ENCODE assay signal across 8 mouse cellular contexts in the genomic region with DNA sequence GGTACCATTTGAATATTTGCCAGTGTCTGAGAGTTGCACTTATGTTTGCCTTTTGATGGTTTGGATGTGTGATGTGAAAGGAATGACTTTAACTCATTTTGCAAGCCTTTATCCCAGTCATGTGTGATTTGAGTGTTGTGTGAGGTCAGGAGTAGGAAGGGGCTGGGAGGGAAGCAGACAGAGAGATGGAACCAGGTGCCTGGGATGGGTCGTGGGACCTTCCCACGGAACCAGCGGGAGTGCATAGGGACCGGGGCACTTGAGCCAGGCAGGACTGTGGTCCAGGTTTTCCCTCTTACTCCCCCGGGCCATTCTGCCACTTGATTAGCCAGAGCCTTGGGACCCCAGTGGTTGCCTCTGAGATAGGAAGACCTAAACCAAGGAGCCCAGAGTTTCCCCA. TPM values are rescaled to one million over a fixed set of nuclear protein-coding genes. Genes with fewer than 3 reads are reported as not detected.
DNase-seq lines count a peak whose midpoint lies in the region; ATAC-seq lines count a peak whose summit lies in the region.

No protein-coding gene starts in this region.

- peak overlapping the region; percentile 68; the same call in 1 of the 2 replicates for H3K27ac ChIP-seq in lung, embryonic 16.5 days (ENCODE audit: low read length)
- H3K27ac ChIP-seq in hindbrain, embryonic 12.5 days = peak overlapping the region; percentile 97; the same call in 1 of the 2 replicates
- peak overlapping the region; percentile 97; the same call in 1 of the 2 replicates for H3K27ac ChIP-seq in midbrain, embryonic 13.5 days

- peak overlapping the region; percentile 59 for H3K4me2 ChIP-seq in lung, embryonic 16.5 days (ENCODE audit: low read depth, low read length)
- H3K4me2 ChIP-seq in hindbrain, embryonic 12.5 days (replicated peaks) = peak overlapping the region; percentile 56
- peak overlapping the region; percentile 64 for H3K4me2 ChIP-seq in midbrain, embryonic 13.5 days (replicated peaks)

- H3K27me3 ChIP-seq in lung, embryonic 16.5 days (ENCODE audit: control insufficient read depth, insufficient read depth, low read depth, low read length) = no peaks in the 10 kb centered on the region; the same call in none of the 2 replicates
- H3K27me3 ChIP-seq in hindbrain, embryonic 12.5 days = no peaks in the 10 kb centered on the region
- H3K27me3 ChIP-seq in midbrain, embryonic 13.5 days = peaks cover 17% of the 10 kb centered on the region; the same call in 1 of the 2 replicates

- WGBS in lung, embryonic 16.5 days = 17% methylated on average over 5 of the region's 5 CpGs
- WGBS in hindbrain, embryonic 12.5 days = 21% methylated on average over 5 of the region's 5 CpGs
- WGBS in midbrain, embryonic 13.5 days = 27% methylated on average over 5 of the region's 5 CpGs

- peak overlapping the region; percentile 63 for H3K4me3 ChIP-seq in lung, embryonic 16.5 days (ENCODE audit: low read length)
- peak overlapping the region; percentile 69 for H3K4me3 ChIP-seq in hindbrain, embryonic 12.5 days
- H3K4me3 ChIP-seq in midbrain, embryonic 13.5 days (replicated peaks) = peak overlapping the region; percentile 77

- no peaks in the 10 kb centered on the region for H3K36me3 ChIP-seq in lung, embryonic 16.5 days (ENCODE audit: control insufficient read depth, insufficient read depth, low read length)
- no peaks in the 10 kb centered on the region for H3K36me3 ChIP-seq in hindbrain, embryonic 12.5 days
- no peaks in the 10 kb centered on the region for H3K36me3 ChIP-seq in midbrain, embryonic 13.5 days

- H3K9ac ChIP-seq in lung, embryonic 16.5 days (ENCODE audit: low read length) = peak overlapping the region; percentile 63
- peak overlapping the region; percentile 87 for H3K9ac ChIP-seq in hindbrain, embryonic 12.5 days
- peak overlapping the region; percentile 92 for H3K9ac ChIP-seq in midbrain, embryonic 13.5 days (replicated peaks)

- no peak for DNase-seq in lung, postnatal 36 days
- peak; percentile 24 for DNase-seq in cerebellum, adult 8-10 months
- no peak for DNase-seq in frontal cortex, postnatal 36 days (ENCODE audit: low spot score in 2 of 2)
- no peak for DNase-seq in gastrocnemius, postnatal 4 days (ENCODE audit: low spot score in 2 of 2)

- H3K4me1 ChIP-seq in lung, embryonic 16.5 days (replicated peaks; ENCODE audit: control insufficient read depth, insufficient read depth, low read length) = peaks cover 7% of the 10 kb centered on the region
- peaks cover 15% of the 10 kb centered on the region for H3K4me1 ChIP-seq in hindbrain, embryonic 12.5 days
- H3K4me1 ChIP-seq in midbrain, embryonic 13.5 days (replicated peaks) = peaks cover 19% of the 10 kb centered on the region

- H3K9me3 ChIP-seq in lung, embryonic 16.5 days (ENCODE audit: control insufficient read depth, low read length) = no peaks in the 10 kb centered on the region
- no peaks in the 10 kb centered on the region for H3K9me3 ChIP-seq in hindbrain, embryonic 12.5 days (replicated peaks)
- no peaks in the 10 kb centered on the region for H3K9me3 ChIP-seq in midbrain, embryonic 13.5 days

- peak; percentile 41 for ATAC-seq in lung, embryonic 16.5 days (ENCODE audit: low read depth)
- peak; percentile 42 for ATAC-seq in hindbrain, embryonic 12.5 days (ENCODE audit: low FRiP score)
- ATAC-seq in midbrain, embryonic 13.5 days = peak; percentile 50
- ATAC-seq in frontal cortex, adult (ENCODE audit: low TSS enrichment) = no peak; the same call in 1 of the 2 replicates

RNA-seq across cellular contexts. Expression of a gene that starts 0.5 kb away (rescaled TPM):
- polyA plus RNA-seq in lung, embryonic 16.5 days (2015; fragmentation: Nextera tagmentation; extraction: Ambion mirVana) = 45.2 and 46.2 TPM in 2 replicates
- 51.3 and 51.7 TPM in 2 replicates for polyA plus RNA-seq in hindbrain, embryonic 12.5 days (2016; fragmentation: Nextera tagmentation; extraction: Ambion mirVana)
- polyA plus RNA-seq in midbrain, embryonic 13.5 days (2015; fragmentation: Nextera tagmentation; extraction: Ambion mirVana) = 46.5 and 47.2 TPM in 2 replicates
- total RNA-seq in gastrocnemius, postnatal 4 days (2021) = 10 to 100 TPM; 26.1 to 33.5 TPM

RNA-seq across cellular contexts. Expression of a gene that starts 8.2 kb away (rescaled TPM):
- 64.4 and 68.2 TPM in 2 replicates for polyA plus RNA-seq in lung, embryonic 16.5 days (2015; fragmentation: Nextera tagmentation; extraction: Ambion mirVana)
- polyA plus RNA-seq in hindbrain, embryonic 12.5 days (2016; fragmentation: Nextera tagmentation; extraction: Ambion mirVana) = 1,600 and 2,073 TPM in 2 replicates
- polyA plus RNA-seq in midbrain, embryonic 13.5 days (2015; fragmentation: Nextera tagmentation; extraction: Ambion mirVana) = 354 and 365 TPM in 2 replicates
- total RNA-seq in gastrocnemius, postnatal 4 days (2021) = not detected

RNA-seq across cellular contexts. Expression of a gene that starts 15.3 kb away (rescaled TPM):
- polyA plus RNA-seq in lung, embryonic 16.5 days (2015; fragmentation: Nextera tagmentation; extraction: Ambion mirVana) = 8,555 and 10,091 TPM in 2 replicates
- 2,983 and 3,718 TPM in 2 replicates for polyA plus RNA-seq in hindbrain, embryonic 12.5 days (2016; fragmentation: Nextera tagmentation; extraction: Ambion mirVana)
- polyA plus RNA-seq in midbrain, embryonic 13.5 days (2015; fragmentation: Nextera tagmentation; extraction: Ambion mirVana) = 2,311 and 2,595 TPM in 2 replicates
- total RNA-seq in gastrocnemius, postnatal 4 days (2021) = 100 to 1,000 TPM; 293 to 605 TPM

RNA-seq across cellular contexts. Expression of a gene that starts 18.8 kb away (rescaled TPM):
- 1.8 and 2.8 TPM in 2 replicates for polyA plus RNA-seq in lung, embryonic 16.5 days (2015; fragmentation: Nextera tagmentation; extraction: Ambion mirVana)
- 4.6 and 5.1 TPM in 2 replicates for polyA plus RNA-seq in hindbrain, embryonic 12.5 days (2016; fragmentation: Nextera tagmentation; extraction: Ambion mirVana)
- 1.2 and 1.4 TPM in 2 replicates for polyA plus RNA-seq in midbrain, embryonic 13.5 days (2015; fragmentation: Nextera tagmentation; extraction: Ambion mirVana)
- not detected for total RNA-seq in gastrocnemius, postnatal 4 days (2021)

RNA-seq across cellular contexts. Expression of a gene that starts 28.3 kb away (rescaled TPM):
- polyA plus RNA-seq in lung, embryonic 16.5 days (2015; fragmentation: Nextera tagmentation; extraction: Ambion mirVana) = 22,746 and 25,203 TPM in 2 replicates
- polyA plus RNA-seq in hindbrain, embryonic 12.5 days (2016; fragmentation: Nextera tagmentation; extraction: Ambion mirVana) = 6,460 and 7,804 TPM in 2 replicates
- 5,740 and 6,263 TPM in 2 replicates for polyA plus RNA-seq in midbrain, embryonic 13.5 days (2015; fragmentation: Nextera tagmentation; extraction: Ambion mirVana)
- total RNA-seq in gastrocnemius, postnatal 4 days (2021) = 100 to 1,000 TPM; 211 to 422 TPM
